Mouse (Mus musculus) bone marrow, adult 2 months (tissue): ENCODE data around the gene Kdm5a.

Experiments
- CTCF ChIP-seq: fragments of 200-500 bp; IDR thresholded peaks from 2 replicates; pipeline ENCODE4 v1.5.1; 2011; ENCODE audit warnings: low read length, control low read depth; ENCODE audit not compliant: control insufficient read depth, insufficient read depth
- POLR2A ChIP-seq: fragments of 200-500 bp; IDR thresholded peaks from 2 replicates; pipeline ENCODE4 v1.6.1; 2011; ENCODE audit warnings: low read depth, mild to moderate bottlenecking, control low read depth, low read length, borderline replicate concordance; ENCODE audit not compliant: control insufficient read depth

DNA sequence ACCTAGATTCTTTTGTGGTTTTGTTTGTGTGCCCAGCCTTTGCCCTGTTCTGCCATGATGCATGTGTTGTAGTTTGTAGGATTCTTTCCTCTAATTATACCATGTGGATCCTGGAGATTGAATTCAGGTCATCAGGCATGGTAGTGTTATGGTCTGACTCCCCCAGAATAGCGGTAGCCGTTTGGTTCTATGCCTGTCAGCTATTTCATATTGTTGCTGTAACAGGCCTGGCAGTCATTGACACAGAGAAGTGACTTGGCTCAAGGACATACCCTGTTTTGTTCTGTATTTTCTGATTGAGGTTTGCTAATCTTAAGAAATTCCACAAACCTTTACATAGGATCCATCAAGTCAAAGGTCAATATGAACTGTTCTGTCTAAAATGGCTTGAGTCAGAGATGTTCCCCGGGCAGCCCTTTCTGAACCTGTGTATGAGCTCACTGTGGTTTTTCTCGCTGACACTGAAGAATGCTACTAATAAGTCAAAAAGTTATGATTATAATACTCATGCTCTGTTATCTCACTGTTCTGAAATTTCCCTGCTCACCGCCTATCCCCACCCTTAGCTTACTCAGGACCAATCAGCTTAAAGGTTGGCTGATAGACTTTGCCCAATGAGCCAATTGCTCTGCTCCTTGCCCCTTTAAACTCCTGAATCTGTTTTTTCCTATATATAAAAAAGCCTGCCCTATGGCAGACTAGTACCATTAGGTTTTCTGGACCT, 31.9 kb downstream of the Kdm5a start:
- TF ChIP-seq POLR2A, result no peak
- TF ChIP-seq CTCF, result no peak
